Mouse (Mus musculus) spleen, adult 2 months (tissue): ENCODE measurements around the gene Pomgnt1.
A peak's percentile ranks its signal among the peaks of the same experiment; 100 is the strongest.

Experiments used
- CTCF ChIP-seq: fragments of 200-500 bp; IDR thresholded peaks from 2 replicates; pipeline ENCODE4 v1.5.1; 2011; ENCODE audit warnings: mild to moderate bottlenecking, inconsistent platforms; ENCODE audit not compliant: insufficient read depth, insufficient read length, insufficient replicate concordance; ENCODE audit errors: extremely low read depth
- POLR2A ChIP-seq: fragments of 200-500 bp; IDR thresholded peaks from 2 replicates; pipeline ENCODE4 v1.6.1; 2011; ENCODE audit warnings: low read depth, low read length, inconsistent platforms

GRCm38 (mm10) chr4:116168617-116169352 lies 45.1 kb downstream of the Pomgnt1 start:
- TF ChIP-seq CTCF, result peak; percentile 53; the same call in 1 of the 2 replicates
- no peak for TF ChIP-seq POLR2A
